Mouse (Mus musculus) bone marrow, adult 2 months (tissue): Measurements from ENCODE around the gene Itgb4.

Source experiments
- CTCF ChIP-seq: fragments of 200-500 bp; IDR thresholded peaks from 2 replicates; pipeline ENCODE4 v1.5.1; 2011; ENCODE audit warnings: low read length, control low read depth; ENCODE audit not compliant: control insufficient read depth, insufficient read depth
- POLR2A ChIP-seq: fragments of 200-500 bp; IDR thresholded peaks from 2 replicates; pipeline ENCODE4 v1.6.1; 2011; ENCODE audit warnings: low read depth, mild to moderate bottlenecking, control low read depth, low read length, borderline replicate concordance; ENCODE audit not compliant: control insufficient read depth

- TF ChIP-seq CTCF = no peak
- no peak for TF ChIP-seq POLR2A
Observed at GRCm38 (mm10) chr11:115954712-115955111, 19.8 kb upstream of the Itgb4 start.
